Mouse (Mus musculus): Measurements from ENCODE around the gene Ppp2r5d.

- TF ChIP-seq CTCF (IDR thresholded peaks at IDR 0.05; ENCODE audit: low read depth, low read length) (no peak), POLR2A (IDR thresholded peaks at IDR 0.05; ENCODE audit: extremely low read depth, insufficient read depth, low read length) (peak; percentile 99)
Observed at GRCm38 (mm10) chr17:46728904-46729318, 24.0 kb upstream of the Ppp2r5d start, which contains the start of gene Gnmt.

Measured in liver, adult 2 months (tissue).